Mouse (Mus musculus): Measurements from ENCODE around the gene Ptpra. TPM values are rescaled to one million over a fixed set of nuclear protein-coding genes. Genes with fewer than 3 reads are reported as not detected.

Gene Ptpra
- polyA plus RNA-seq, 1 experiment from 2014 or later = 129 TPM

GRCm38 (mm10) chr2:130449021-130449793, 871 bp upstream of the Ptpra start:
- Histone ChIP-seq H3K4me1 (peaks cover 36% of the 10 kb centered on the region), H3K4me2 (peak overlapping the region; percentile 83), H3K9ac (replicated peaks) (peak overlapping the region; percentile 94), H3K4me3 (replicated peaks) (peak overlapping the region; percentile 91), H3K36me3 (peaks cover 3% of the 10 kb centered on the region), H3K27ac (replicated peaks) (peak overlapping the region; percentile 94), H3K27me3 (replicated peaks) (no peaks in the 10 kb centered on the region), H3K9me3 (replicated peaks) (no peaks in the 10 kb centered on the region)
- ATAC-seq (ENCODE audit: low FRiP score) = no peak; the same call in 1 of the 2 replicates
- 8% methylated on average over 17 of the region's 17 CpGs for WGBS

- Histone ChIP-seq H3K9ac (replicated peaks) (peak overlapping the region; percentile 94), H3K36me3 (no peaks in the 10 kb centered on the region), H3K4me1 (peaks cover 41% of the 10 kb centered on the region), H3K27me3 (replicated peaks) (no peaks in the 10 kb centered on the region), H3K4me3 (replicated peaks) (peak overlapping the region; percentile 91), H3K27ac (replicated peaks) (peak overlapping the region; percentile 94), H3K4me2 (peak overlapping the region; percentile 83), H3K9me3 (replicated peaks) (no peaks in the 10 kb centered on the region)
- WGBS = under 1% methylated on average over 45 of the region's 47 CpGs
- ATAC-seq (ENCODE audit: low FRiP score) = peak; percentile 88
Measured at GRCm38 (mm10) chr2:130450434-130450796, 337 bp downstream of the Ptpra start.

- Histone ChIP-seq H3K27me3 (replicated peaks) (no peaks in the 10 kb centered on the region), H3K9me3 (replicated peaks) (no peaks in the 10 kb centered on the region), H3K9ac (replicated peaks) (peak overlapping the region; percentile 94), H3K4me1 (peaks cover 41% of the 10 kb centered on the region), H3K4me3 (replicated peaks) (peak overlapping the region; percentile 91), H3K36me3 (no peaks in the 10 kb centered on the region), H3K27ac (replicated peaks) (no peak overlapping the region), H3K4me2 (peak overlapping the region; percentile 83)
- WGBS = 71% methylated on average over 14 of the region's 14 CpGs
- ATAC-seq (ENCODE audit: low FRiP score) = no peak
Measured at GRCm38 (mm10) chr2:130451086-130451726, 1.1 kb downstream of the Ptpra start.

- H3K4me1 ChIP-seq = peaks cover 41% of the 10 kb centered on the region
- H3K36me3 ChIP-seq = no peaks in the 10 kb centered on the region
- ATAC-seq (ENCODE audit: low FRiP score) = no peak
- 71% methylated on average over 3 of the region's 3 CpGs for WGBS
- H3K4me3 ChIP-seq (replicated peaks) = peak overlapping the region; percentile 91
- H3K27ac ChIP-seq (replicated peaks) = no peak overlapping the region
- H3K27me3 ChIP-seq (replicated peaks) = no peaks in the 10 kb centered on the region
- H3K9ac ChIP-seq (replicated peaks) = peak overlapping the region; percentile 94
- peak overlapping the region; percentile 83 for H3K4me2 ChIP-seq
- H3K9me3 ChIP-seq (replicated peaks) = no peaks in the 10 kb centered on the region
Measured at GRCm38 (mm10) chr2:130451727-130452090, 1.6 kb downstream of the Ptpra start.

- Histone ChIP-seq H3K4me3 (replicated peaks) (no peak overlapping the region), H3K4me1 (peaks cover 41% of the 10 kb centered on the region)
Measured at GRCm38 (mm10) chr2:130452266-130452665, 2.2 kb downstream of the Ptpra start.

GRCm38 (mm10) chr2:130453421-130453820, 3.3 kb downstream of the Ptpra start:
- H3K9me3 ChIP-seq (replicated peaks) = no peaks in the 10 kb centered on the region
- H3K36me3 ChIP-seq = no peaks in the 10 kb centered on the region
- H3K27me3 ChIP-seq (replicated peaks) = no peaks in the 10 kb centered on the region
- no peak overlapping the region for H3K4me3 ChIP-seq (replicated peaks)
- WGBS = 71% methylated on average over 6 of the region's 6 CpGs
- H3K4me2 ChIP-seq = no peak overlapping the region
- H3K4me1 ChIP-seq = peaks cover 41% of the 10 kb centered on the region
- no peak for ATAC-seq (ENCODE audit: low FRiP score)
- H3K27ac ChIP-seq (replicated peaks) = no peak overlapping the region
- H3K9ac ChIP-seq (replicated peaks) = no peak overlapping the region

More at GRCm38 (mm10) chr2:130452266-130452665, 2.2 kb downstream of the Ptpra start:
- no peak overlapping the region for H3K27ac ChIP-seq (replicated peaks)
- H3K4me2 ChIP-seq = peak overlapping the region; percentile 9
- WGBS = 74% methylated on average over 2 of the region's 2 CpGs
- H3K9me3 ChIP-seq (replicated peaks) = no peaks in the 10 kb centered on the region
- no peaks in the 10 kb centered on the region for H3K27me3 ChIP-seq (replicated peaks)
- no peak for ATAC-seq (ENCODE audit: low FRiP score)
- no peaks in the 10 kb centered on the region for H3K36me3 ChIP-seq
- no peak overlapping the region for H3K9ac ChIP-seq (replicated peaks)

GRCm38 (mm10) chr2:130454748-130455370, 4.8 kb downstream of the Ptpra start:
- WGBS = 70% methylated on average over 6 of the region's 6 CpGs
- H3K27me3 ChIP-seq (replicated peaks) = no peaks in the 10 kb centered on the region
- peaks cover 32% of the 10 kb centered on the region for H3K4me1 ChIP-seq
- no peaks in the 10 kb centered on the region for H3K36me3 ChIP-seq
- no peak overlapping the region for H3K27ac ChIP-seq (replicated peaks)
- H3K9ac ChIP-seq (replicated peaks) = no peak overlapping the region
- ATAC-seq (ENCODE audit: low FRiP score) = no peak
- no peaks in the 10 kb centered on the region for H3K9me3 ChIP-seq (replicated peaks)
- H3K4me3 ChIP-seq (replicated peaks) = no peak overlapping the region
- no peak overlapping the region for H3K4me2 ChIP-seq

- H3K4me1 ChIP-seq = peaks cover 16% of the 10 kb centered on the region
- no peak overlapping the region for H3K4me3 ChIP-seq (replicated peaks)
- no peak for ATAC-seq (ENCODE audit: low FRiP score)
- H3K27ac ChIP-seq (replicated peaks) = no peak overlapping the region
- H3K9me3 ChIP-seq (replicated peaks) = no peaks in the 10 kb centered on the region
- WGBS = 95% methylated on average over 3 of the region's 3 CpGs
- no peaks in the 10 kb centered on the region for H3K27me3 ChIP-seq (replicated peaks)
- H3K36me3 ChIP-seq = no peaks in the 10 kb centered on the region
- H3K4me2 ChIP-seq = no peak overlapping the region
- H3K9ac ChIP-seq (replicated peaks) = no peak overlapping the region
Measured at GRCm38 (mm10) chr2:130457871-130458270, 7.8 kb downstream of the Ptpra start.

- Histone ChIP-seq H3K36me3 (0 out of 2 replicates have a peak, but pooled peaks cover 4% of the 10 kb centered on the region), H3K9ac (replicated peaks) (no peak overlapping the region), H3K27me3 (replicated peaks) (no peaks in the 10 kb centered on the region), H3K4me3 (replicated peaks) (no peak overlapping the region), H3K4me1 (peaks cover 7% of the 10 kb centered on the region), H3K4me2 (no peak overlapping the region), H3K9me3 (replicated peaks) (no peaks in the 10 kb centered on the region), H3K27ac (replicated peaks) (no peak overlapping the region)
- no peak for ATAC-seq (ENCODE audit: low FRiP score)
- 90% methylated on average over 3 of the region's 3 CpGs for WGBS
Measured at GRCm38 (mm10) chr2:130459576-130459975, 9.5 kb downstream of the Ptpra start.

- H3K9ac ChIP-seq (replicated peaks) = no peak overlapping the region
- no peak overlapping the region for H3K27ac ChIP-seq (replicated peaks)
- H3K27me3 ChIP-seq (replicated peaks) = no peaks in the 10 kb centered on the region
- 0 out of 2 replicates have a peak, but pooled peaks cover 4% of the 10 kb centered on the region for H3K36me3 ChIP-seq
- no peak overlapping the region for H3K4me3 ChIP-seq (replicated peaks)
- peaks cover 6% of the 10 kb centered on the region for H3K4me1 ChIP-seq
- WGBS = 72% methylated on average over 15 of the region's 15 CpGs
- no peak overlapping the region for H3K4me2 ChIP-seq
- H3K9me3 ChIP-seq (replicated peaks) = no peaks in the 10 kb centered on the region
- no peak for ATAC-seq (ENCODE audit: low FRiP score)
Measured at GRCm38 (mm10) chr2:130461287-130462071, 11.4 kb downstream of the Ptpra start.

- Histone ChIP-seq H3K4me1 (peaks cover 20% of the 10 kb centered on the region), H3K36me3 (0 out of 2 replicates have a peak, but pooled peaks cover 4% of the 10 kb centered on the region), H3K9ac (replicated peaks) (no peak overlapping the region), H3K27ac (replicated peaks) (no peak overlapping the region), H3K4me3 (replicated peaks) (no peak overlapping the region), H3K27me3 (replicated peaks) (no peaks in the 10 kb centered on the region), H3K9me3 (replicated peaks) (no peaks in the 10 kb centered on the region), H3K4me2 (no peak overlapping the region)
- no peak for ATAC-seq (ENCODE audit: low FRiP score)
- WGBS = 83% methylated on average over 1 of the region's 1 CpGs
Measured at GRCm38 (mm10) chr2:130466438-130466837, 16.4 kb downstream of the Ptpra start.
